Mouse (Mus musculus) E14TG2a.4 (cell line): ENCODE measurements around the gene Mkrn2os.

ENCODE experiments used
- H3K27me3 ChIP-seq: 2 replicates; pipeline ENCODE4 v1.6.1; 2014; ENCODE audit warnings: low read length, control low read depth; ENCODE audit not compliant: insufficient read depth
- H3K36me3 ChIP-seq: 2 replicates; pipeline ENCODE4 v1.6.1; 2014; ENCODE audit warnings: low read length, control low read depth; ENCODE audit not compliant: insufficient read depth
- H3K4me1 ChIP-seq: replicated peaks from 2 replicates; pipeline ENCODE4 v1.6.1; 2014; ENCODE audit warnings: low read depth, low read length, control low read depth
- H3K4me3 ChIP-seq: replicated peaks from 2 replicates; pipeline ENCODE4 v1.5.1; 2014; ENCODE audit warnings: mild to moderate bottlenecking, low read length
- H3K9me3 ChIP-seq: 2 replicates; pipeline ENCODE4 v1.6.1; 2014; ENCODE audit warnings: low read length, control low read depth
- CTCF ChIP-seq: conservative IDR thresholded peaks from 2 replicates; pipeline ENCODE4 v1.5.1; 2014; ENCODE audit warnings: low read length
- NANOG ChIP-seq: IDR thresholded peaks from 2 replicates; pipeline ENCODE4 v1.6.1; 2014; ENCODE audit warnings: borderline replicate concordance, low read length, mixed read lengths
- POU5F1 ChIP-seq: IDR thresholded peaks from 2 replicates; pipeline ENCODE4 v1.6.1; 2014; ENCODE audit warnings: low read length, borderline replicate concordance

The Mkrn2os gene

DNA sequence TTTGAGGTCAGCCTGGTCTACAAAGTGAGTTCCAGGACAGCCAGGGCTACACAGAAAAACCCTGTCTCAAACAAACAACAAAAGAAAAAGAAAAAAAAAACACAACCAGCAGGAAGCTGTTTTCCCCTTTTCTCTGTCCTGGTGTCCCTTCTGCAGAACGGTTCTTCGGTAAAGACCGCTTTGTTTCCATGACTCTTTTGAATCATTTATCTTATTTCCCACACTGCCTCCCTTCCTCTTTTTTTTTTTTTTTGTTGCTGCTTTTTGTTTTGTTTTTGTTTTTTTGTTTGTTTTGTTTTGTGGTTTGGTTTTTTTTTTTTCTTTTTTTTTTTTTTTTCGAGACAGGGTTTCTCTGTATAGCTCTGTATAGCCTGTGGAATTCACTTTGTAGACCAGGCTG, 876 bp upstream of the Mkrn2os start:
- Histone ChIP-seq H3K4me1 (no peaks in the 10 kb centered on the region), H3K27me3 (peaks cover 9% of the 10 kb centered on the region; the same call in 1 of the 2 replicates), H3K36me3 (no peaks in the 10 kb centered on the region), H3K4me3 (no peak overlapping the region), H3K9me3 (no peaks in the 10 kb centered on the region)
- TF ChIP-seq NANOG: no peak
- TF ChIP-seq POU5F1: no peak
- TF ChIP-seq CTCF: no peak

DNA sequence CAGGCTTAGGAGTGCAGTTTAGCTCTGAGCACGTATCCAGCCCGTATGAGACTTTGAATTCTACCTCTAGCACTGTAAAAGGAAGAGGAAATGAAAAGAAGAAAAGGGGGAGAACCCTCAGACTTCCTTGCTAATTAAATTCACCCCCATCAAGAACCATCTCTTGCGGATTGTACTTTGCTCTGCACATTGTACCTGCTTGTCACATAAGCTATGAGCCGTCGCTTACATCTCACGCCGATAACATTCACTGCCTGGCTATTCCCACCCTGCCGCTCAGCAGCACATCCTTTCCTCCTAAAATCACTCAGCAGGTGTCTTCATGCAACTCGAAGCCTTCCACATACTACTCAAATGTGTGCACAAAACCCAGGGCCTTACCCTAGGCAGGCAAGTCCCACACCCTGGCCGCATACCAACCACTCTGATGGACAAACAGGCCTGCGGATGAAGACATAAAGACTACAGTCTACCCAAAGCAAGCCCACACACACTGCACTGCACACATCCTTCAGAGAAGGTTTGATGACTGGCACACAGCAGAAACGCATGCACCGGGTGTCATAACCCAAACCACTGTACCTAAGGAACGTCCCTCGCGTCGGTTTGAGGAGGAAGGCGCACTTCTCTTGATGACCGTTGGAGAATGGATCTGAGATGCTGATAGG, 550 bp downstream of the Mkrn2os start:
- H3K4me3 ChIP-seq: no peak overlapping the region
- TF ChIP-seq CTCF (no peak), POU5F1 (no peak), NANOG (no peak)
- H3K9me3 ChIP-seq: no peaks in the 10 kb centered on the region
- no peaks in the 10 kb centered on the region for H3K4me1 ChIP-seq
- no peaks in the 10 kb centered on the region for H3K36me3 ChIP-seq
- H3K27me3 ChIP-seq: peaks cover 9% of the 10 kb centered on the region; the same call in 1 of the 2 replicates

DNA sequence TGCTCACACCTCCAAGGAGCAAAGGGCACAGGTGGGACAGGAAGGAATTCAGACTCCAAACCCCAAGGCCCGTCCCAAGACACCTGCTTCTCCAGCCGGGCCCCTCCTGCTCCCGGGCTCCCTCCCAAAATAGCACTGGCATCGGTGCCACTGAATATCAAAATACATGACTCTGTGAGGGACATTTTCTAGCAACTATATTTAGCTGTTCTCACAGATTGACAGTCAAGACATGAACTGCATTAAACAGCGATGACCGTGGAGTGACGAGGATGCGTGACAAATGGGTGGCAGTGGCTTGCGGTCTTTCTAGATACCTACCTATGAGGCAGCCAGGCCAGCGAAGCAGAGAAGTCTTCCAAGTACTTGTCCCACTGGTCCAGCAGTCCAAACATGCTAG, 6.1 kb downstream of the Mkrn2os start:
- H3K4me3 ChIP-seq: no peak overlapping the region
- no peaks in the 10 kb centered on the region for H3K9me3 ChIP-seq
- TF ChIP-seq CTCF (no peak), NANOG (no peak), POU5F1 (no peak)
- H3K4me1 ChIP-seq: peaks cover 11% of the 10 kb centered on the region
- no peaks in the 10 kb centered on the region for H3K27me3 ChIP-seq
- H3K36me3 ChIP-seq: 0 out of 2 replicates have a peak, but pooled peaks cover 3% of the 10 kb centered on the region

DNA sequence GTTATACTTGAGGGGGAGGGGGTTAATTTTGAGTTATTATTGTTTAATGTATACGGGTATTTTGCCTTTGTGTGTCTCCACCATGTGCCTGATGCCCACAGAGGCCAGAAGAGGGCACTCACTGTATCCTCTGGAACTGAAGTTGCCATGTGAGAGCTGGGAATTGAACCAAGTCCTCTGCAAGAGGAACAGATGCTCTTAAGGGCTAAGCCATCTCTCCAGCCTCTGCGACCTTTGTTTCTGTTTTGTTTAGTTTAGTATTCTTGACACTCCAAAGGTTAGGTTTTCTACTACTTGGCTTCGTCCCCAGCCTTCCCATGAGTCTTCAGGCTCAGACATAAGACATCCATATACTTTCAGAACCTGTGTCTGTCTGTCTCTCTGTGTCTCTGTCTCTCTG, 8.2 kb downstream of the Mkrn2os start:
- Histone ChIP-seq H3K4me1 (peaks cover 11% of the 10 kb centered on the region), H3K4me3 (no peak overlapping the region), H3K36me3 (peaks cover 20% of the 10 kb centered on the region), H3K27me3 (no peaks in the 10 kb centered on the region), H3K9me3 (no peaks in the 10 kb centered on the region)
- TF ChIP-seq POU5F1: no peak
- TF ChIP-seq NANOG: no peak
- no peak for TF ChIP-seq CTCF

DNA sequence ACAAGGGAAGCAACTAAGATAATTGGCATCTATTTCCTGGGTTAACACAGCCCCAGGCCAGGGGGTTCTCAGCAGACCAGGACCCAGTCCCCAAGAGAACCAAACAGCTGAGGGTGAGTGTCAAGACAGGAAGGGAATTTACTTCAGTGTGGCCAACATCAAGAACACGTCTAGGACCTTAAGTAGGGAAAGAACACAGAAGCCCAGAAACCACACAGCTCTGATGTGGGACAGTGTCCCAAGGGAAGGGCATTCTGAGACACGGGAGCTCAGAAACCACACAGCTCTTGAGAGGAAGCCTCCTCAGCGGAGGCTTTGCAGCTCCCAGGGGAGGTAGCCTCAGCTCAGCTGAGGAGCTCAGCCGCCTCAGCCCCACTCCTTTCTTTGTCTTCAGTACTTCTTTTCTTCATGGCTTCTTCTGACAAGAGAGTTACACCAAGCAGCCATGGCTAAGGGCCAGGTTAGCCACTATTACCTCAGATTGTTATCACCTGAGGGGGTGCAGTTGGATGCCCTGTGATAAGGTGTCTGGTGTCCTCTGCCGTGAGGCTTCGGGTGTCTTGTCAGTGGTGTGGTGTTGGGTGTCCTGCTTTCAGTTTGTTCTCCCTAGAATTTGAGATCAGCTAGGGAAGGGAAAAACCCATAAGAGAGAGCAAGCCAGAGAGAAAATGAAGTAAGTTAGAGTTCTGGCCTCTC, 8.8 kb downstream of the Mkrn2os start:
- H3K27me3 ChIP-seq: no peaks in the 10 kb centered on the region
- H3K36me3 ChIP-seq: peaks cover 25% of the 10 kb centered on the region
- no peak for TF ChIP-seq POU5F1
- TF ChIP-seq NANOG: no peak
- no peak for TF ChIP-seq CTCF
- H3K4me1 ChIP-seq: peaks cover 11% of the 10 kb centered on the region
- no peaks in the 10 kb centered on the region for H3K9me3 ChIP-seq
- 0 out of 2 replicates have a peak overlapping the region, but pooled peaks have one; percentile 27 for H3K4me3 ChIP-seq

DNA sequence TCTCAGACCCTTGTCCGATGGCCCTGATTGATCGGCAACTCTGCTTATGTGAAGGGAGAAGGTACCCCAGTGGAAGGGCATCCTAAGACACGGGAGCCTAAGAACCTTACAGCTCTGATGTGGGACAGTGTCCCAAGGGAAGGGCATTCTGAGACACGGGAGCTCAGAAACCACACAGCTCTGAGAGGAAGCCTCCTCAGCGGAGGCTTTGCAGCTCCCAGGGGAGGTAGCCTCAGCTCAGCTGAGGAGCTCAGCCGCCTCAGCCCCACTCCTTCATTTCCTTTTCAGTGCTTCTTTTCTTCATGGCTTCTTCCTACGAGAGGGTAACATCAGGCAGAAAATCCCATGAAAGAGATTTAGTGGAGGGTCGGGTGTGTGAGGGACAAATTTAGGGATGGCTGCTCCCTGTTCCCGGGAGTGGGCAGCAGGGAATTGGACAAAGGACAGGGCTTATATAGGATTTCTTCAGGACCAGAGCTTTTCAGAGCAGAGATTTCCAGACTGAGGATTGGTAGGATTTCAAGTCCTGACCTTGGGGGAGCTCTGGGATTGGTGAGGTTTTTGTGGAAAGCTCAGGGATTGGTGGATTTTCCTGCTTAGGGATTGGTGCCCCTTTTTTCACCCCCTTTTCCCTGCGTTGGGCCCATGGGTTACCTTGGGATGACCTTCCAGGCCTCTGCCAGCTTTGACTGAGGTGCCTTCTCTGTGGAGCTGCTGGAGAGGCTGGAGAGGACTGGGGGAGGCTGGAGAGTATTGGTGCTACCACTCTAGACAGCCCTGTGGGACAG, 9.9 kb downstream of the Mkrn2os start:
- H3K4me1 ChIP-seq: peaks cover 11% of the 10 kb centered on the region
- no peaks in the 10 kb centered on the region for H3K27me3 ChIP-seq
- 0 out of 2 replicates have a peak overlapping the region, but pooled peaks have one; percentile 27 for H3K4me3 ChIP-seq
- peaks cover 36% of the 10 kb centered on the region for H3K36me3 ChIP-seq
- no peak for TF ChIP-seq POU5F1
- TF ChIP-seq CTCF: no peak
- no peak for TF ChIP-seq NANOG
- H3K9me3 ChIP-seq: no peaks in the 10 kb centered on the region

DNA sequence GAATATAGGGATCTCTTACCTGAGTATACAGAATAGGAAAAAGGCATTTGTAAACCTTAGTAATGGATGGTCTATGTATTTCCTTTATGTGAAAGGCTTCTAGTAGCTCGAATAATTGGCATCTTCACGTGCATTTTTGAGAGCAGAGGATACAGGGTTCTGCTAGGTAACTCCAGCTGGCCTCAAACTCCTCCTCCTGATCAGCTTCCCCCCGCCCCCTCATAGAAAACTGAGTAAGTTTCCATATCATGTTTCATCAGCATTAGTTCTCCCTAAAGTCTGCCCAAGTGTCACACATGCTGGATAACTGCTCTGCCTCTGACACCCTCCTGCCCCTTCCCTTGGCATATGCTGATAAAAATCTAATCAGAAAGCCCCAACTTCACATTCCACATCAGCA, 11.6 kb downstream of the Mkrn2os start:
- peaks cover 53% of the 10 kb centered on the region for H3K36me3 ChIP-seq
- no peak overlapping the region for H3K4me3 ChIP-seq
- peaks cover 11% of the 10 kb centered on the region for H3K4me1 ChIP-seq
- TF ChIP-seq CTCF (no peak), POU5F1 (no peak), NANOG (no peak)
- H3K27me3 ChIP-seq: no peaks in the 10 kb centered on the region
- no peaks in the 10 kb centered on the region for H3K9me3 ChIP-seq

DNA sequence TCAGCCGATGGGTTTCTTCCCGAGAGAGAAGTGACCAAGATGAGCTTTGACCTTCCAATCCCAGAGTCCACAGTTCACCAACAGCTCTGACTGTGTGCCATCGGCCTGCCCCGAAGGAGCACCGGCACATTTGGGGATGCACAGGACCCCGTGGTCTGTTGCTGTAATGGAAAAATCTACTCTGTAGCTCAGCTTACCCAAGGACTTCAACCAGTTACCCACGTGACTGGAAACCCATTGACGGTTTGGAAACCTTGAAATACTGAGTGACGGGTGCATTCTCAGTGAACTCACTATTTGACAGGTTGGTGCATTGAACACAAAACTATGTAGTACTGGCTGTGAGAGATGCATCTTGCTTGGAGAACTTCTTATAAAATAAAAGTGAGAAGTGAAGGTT, 14.4 kb downstream of the Mkrn2os start:
- peaks cover 5% of the 10 kb centered on the region for H3K4me1 ChIP-seq
- H3K36me3 ChIP-seq: peaks cover 81% of the 10 kb centered on the region
- TF ChIP-seq NANOG (no peak), POU5F1 (no peak), CTCF (no peak)
- no peaks in the 10 kb centered on the region for H3K9me3 ChIP-seq
- H3K27me3 ChIP-seq: no peaks in the 10 kb centered on the region
- no peak overlapping the region for H3K4me3 ChIP-seq
